Mouse (Mus musculus) limb, embryonic 12.5 days (tissue): ENCODE data around the gene Bcr. TPM values are rescaled to one million over a fixed set of nuclear protein-coding genes. Genes with fewer than 3 reads are reported as not detected.

Experiments used
- ATAC-seq: fragments of 200-750 bp; cut with Nextera tagmentation; 2 replicates; pipeline ENCODE4 v1.8.0; 2017; ENCODE audit warnings: low read depth, moderate TSS enrichment; ENCODE audit not compliant: insufficient number of reproducible peaks, insufficient read depth, low FRiP score, low TSS enrichment
- H3K27ac ChIP-seq: fragments of 300-500 bp; sonication (generic); 2 replicates; pipeline ENCODE4 v1.5.1; 2016; ENCODE audit warnings: mild to moderate bottlenecking, moderate library complexity
- H3K27me3 ChIP-seq: fragments of 300-500 bp; sonication (generic); 2 replicates; pipeline ENCODE4 v1.6.1; 2016; ENCODE audit warnings: mild to moderate bottlenecking, moderate library complexity
- H3K36me3 ChIP-seq: fragments of 300-500 bp; sonication (generic); 2 replicates; pipeline ENCODE4 v1.6.1; 2016; ENCODE audit warnings: mild to moderate bottlenecking, moderate library complexity
- H3K4me1 ChIP-seq: fragments of 300-500 bp; sonication (generic); replicated peaks from 2 replicates; pipeline ENCODE4 v1.6.1; 2016
- H3K4me2 ChIP-seq: fragments of 300-500 bp; sonication (generic); 2 replicates; pipeline ENCODE4 v1.6.1; 2016; ENCODE audit warnings: mild to moderate bottlenecking, moderate library complexity
- H3K4me3 ChIP-seq: fragments of 300-500 bp; sonication (generic); replicated peaks from 2 replicates; pipeline ENCODE4 v1.5.1; 2016; ENCODE audit warnings: mild to moderate bottlenecking
- H3K9ac ChIP-seq: fragments of 300-500 bp; sonication (generic); replicated peaks from 2 replicates; pipeline ENCODE4 v1.6.1; 2016; ENCODE audit warnings: mild to moderate bottlenecking, moderate library complexity
- H3K9me3 ChIP-seq: fragments of 300-500 bp; sonication (generic); 2 replicates; pipeline ENCODE4 v1.6.1; 2016; ENCODE audit warnings: mild to moderate bottlenecking, moderate library complexity
- WGBS: fragments of 180-500 bp; shearing (Covaris S2); methylation state at CpG from one replicate; pipeline ENCODE4 v1.1.7; 2016; 5-methylcytosine and 5-hydroxymethylcytosine counted together
- polyA plus RNA-seq: library from polyadenylated mRNA; unstranded; fragments of >200 nt; fragmentation: Nextera tagmentation; extraction: Ambion mirVana; gene quantifications from 2 replicates; pipeline ENCODE4 v1.2.1, GENCODE M21; 2016

Gene Bcr
- polyA plus RNA-seq, 1 experiment from 2014 or later = 9.9 TPM

DNA sequence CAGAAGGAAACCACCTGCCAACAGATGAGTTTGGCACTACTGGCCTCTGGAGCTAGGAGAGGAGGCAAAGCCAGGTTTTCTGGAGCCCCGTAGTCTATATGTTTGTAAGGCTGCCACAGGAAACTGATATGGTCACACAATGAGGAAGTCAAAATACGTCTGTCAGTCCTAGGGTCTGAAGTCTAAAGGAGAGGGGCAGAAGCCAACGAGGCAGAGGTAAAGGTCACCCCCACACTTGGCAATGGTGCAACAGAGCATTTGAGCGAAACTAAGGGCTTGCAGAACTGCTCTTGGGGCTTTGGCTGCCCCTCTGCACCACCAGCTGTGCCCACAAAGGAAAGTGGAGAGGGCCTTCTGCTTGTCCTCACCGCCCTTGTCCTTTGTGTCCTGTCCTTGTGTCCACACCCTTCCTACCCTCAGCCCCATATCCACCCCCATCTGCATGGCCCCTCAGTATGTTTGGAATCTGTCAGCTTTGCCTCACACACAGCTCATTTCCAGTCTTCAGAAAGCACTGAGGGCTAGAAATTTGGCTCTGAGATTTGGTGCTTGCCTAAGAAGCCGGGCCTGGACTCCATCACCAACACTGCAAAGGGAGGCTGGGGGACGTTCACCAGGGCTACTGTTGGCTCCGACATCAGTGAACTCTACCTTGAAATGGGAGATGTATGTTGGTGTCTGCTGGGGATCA is 127.1 kb downstream of the Bcr start:
- H3K4me1 ChIP-seq = no peaks in the 10 kb centered on the region
- H3K36me3 ChIP-seq = peaks cover 26% of the 10 kb centered on the region
- no peak for ATAC-seq
- H3K9me3 ChIP-seq = no peaks in the 10 kb centered on the region
- WGBS = 81% methylated on average over 8 of the region's 8 CpGs
- H3K27ac ChIP-seq = no peak overlapping the region
- H3K4me3 ChIP-seq = no peak overlapping the region
- H3K4me2 ChIP-seq = no peak overlapping the region
- no peak overlapping the region for H3K9ac ChIP-seq
- H3K27me3 ChIP-seq = no peaks in the 10 kb centered on the region

DNA sequence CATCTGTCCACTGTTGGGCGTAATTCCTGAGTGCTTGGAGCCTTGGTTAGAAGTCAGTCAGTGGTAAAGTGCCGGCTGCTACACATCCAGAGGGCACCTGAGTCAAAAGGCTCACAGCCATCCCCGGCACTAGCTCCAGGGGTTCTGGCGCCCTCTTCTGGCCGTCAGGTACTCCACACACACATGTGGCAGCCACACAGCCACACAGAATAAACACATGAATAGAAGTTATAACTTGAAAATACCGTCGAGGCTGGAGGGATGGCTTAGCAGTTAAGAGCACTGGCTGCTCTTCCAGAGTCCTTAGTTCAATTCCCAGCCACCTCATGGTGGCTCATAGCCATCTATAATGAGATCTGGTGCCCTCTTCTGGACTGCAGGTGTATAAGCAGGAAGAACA is 131.3 kb downstream of the Bcr start:
- ATAC-seq = no peak
- Histone ChIP-seq H3K4me2 (no peak overlapping the region), H3K9me3 (peaks cover 8% of the 10 kb centered on the region), H3K4me3 (no peak overlapping the region), H3K27me3 (no peaks in the 10 kb centered on the region), H3K36me3 (no peaks in the 10 kb centered on the region), H3K27ac (no peak overlapping the region), H3K4me1 (no peaks in the 10 kb centered on the region), H3K9ac (no peak overlapping the region)
- 60% methylated on average over 7 of the region's 7 CpGs for WGBS

DNA sequence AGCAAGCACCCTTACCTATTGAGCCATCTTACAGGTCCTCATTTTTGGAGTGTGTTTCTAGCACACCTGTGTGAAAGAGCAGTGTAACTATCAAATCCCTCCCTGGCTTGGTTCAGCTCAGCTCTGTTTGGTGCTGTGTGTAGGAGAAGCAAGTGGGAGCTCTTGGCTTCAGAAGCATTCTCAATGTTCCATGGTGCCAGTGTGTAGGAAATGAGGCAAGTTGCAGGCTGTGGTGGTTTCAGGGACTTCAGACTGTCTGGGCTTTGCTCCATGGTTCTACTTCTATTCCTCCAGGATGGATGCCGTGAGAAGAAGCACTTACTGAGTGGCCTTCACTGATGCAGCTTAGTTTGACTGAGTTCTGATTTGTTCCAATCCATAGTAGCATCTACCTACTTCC is 137.4 kb downstream of the Bcr start:
- Histone ChIP-seq H3K9me3 (peaks cover 6% of the 10 kb centered on the region), H3K27ac (no peak overlapping the region), H3K9ac (no peak overlapping the region), H3K27me3 (no peaks in the 10 kb centered on the region), H3K36me3 (no peaks in the 10 kb centered on the region), H3K4me1 (no peaks in the 10 kb centered on the region), H3K4me2 (no peak overlapping the region), H3K4me3 (no peak overlapping the region)
- WGBS = 85% methylated on average over 1 of the region's 1 CpGs
- ATAC-seq = no peak

DNA sequence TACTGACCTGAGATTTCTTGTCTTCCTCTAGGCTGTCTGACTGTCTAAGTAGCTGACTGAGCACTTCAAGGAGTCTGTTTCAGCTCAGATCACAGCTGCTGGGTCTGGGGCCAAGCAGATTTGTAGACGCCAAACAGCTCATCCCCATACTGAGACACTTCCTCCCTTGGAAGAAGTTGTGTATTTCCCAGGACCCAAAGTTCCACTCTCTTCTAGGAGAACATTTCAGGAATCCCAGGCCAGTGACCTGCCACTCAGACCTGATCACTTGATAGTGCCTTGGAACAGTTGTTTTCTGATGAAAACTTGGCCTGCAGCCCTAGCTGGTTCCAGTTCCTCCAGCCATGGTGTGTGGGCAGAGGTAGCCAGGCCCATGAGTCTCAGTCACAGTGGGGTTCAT is 140.3 kb downstream of the Bcr start:
- Histone ChIP-seq H3K27me3 (no peaks in the 10 kb centered on the region), H3K4me1 (no peaks in the 10 kb centered on the region), H3K4me2 (no peak overlapping the region), H3K27ac (no peak overlapping the region), H3K4me3 (no peak overlapping the region), H3K36me3 (no peaks in the 10 kb centered on the region), H3K9me3 (no peaks in the 10 kb centered on the region), H3K9ac (no peak overlapping the region)
- ATAC-seq = no peak
- 92% methylated on average over 1 of the region's 1 CpGs for WGBS

DNA sequence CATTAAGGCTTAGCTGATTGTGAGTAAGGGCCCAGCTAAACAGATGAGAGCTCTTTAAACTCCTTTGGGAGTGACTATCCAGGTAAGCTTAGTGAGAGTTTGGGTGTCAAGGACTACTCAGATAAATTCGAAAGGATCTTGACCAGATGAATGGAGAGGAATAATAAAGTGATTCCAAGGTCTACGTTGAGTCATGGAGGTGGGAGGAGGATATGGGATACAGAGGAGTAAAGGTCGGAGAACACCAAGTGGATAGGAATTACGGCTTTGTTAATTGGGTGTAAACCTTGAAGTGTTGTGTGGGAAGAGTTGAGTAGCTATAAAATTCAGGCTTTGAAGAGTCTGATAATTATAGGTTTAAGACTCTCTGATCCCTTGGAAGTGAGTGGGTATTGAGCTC is 145.8 kb downstream of the Bcr start:
- 40% methylated on average over 4 of the region's 4 CpGs for WGBS
- no peak for ATAC-seq
- no peaks in the 10 kb centered on the region for H3K36me3 ChIP-seq
- H3K27me3 ChIP-seq = no peaks in the 10 kb centered on the region
- H3K4me1 ChIP-seq = no peaks in the 10 kb centered on the region
- H3K9me3 ChIP-seq = no peaks in the 10 kb centered on the region
- no peak overlapping the region for H3K4me3 ChIP-seq
- H3K27ac ChIP-seq = no peak overlapping the region
- no peak overlapping the region for H3K4me2 ChIP-seq
- H3K9ac ChIP-seq = no peak overlapping the region

DNA sequence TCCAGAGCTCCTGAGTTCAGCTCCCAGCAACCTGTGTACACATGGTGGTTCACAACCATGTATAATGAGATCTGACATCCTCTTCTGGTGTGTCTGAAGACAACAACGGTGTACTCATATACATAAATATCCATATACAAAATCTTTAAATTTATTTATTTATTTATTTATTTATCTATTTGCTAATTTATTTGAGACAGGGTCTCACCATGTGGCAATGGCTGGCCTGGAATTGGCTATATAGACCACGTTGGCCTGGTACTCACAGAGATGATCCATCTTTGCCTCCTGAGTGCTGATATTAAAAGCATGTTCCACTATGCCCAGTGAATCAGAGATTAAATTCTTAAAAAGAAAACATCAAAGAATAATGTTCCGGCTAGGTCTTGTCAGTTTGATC is 150.4 kb downstream of the Bcr start:
- no peaks in the 10 kb centered on the region for H3K36me3 ChIP-seq

DNA sequence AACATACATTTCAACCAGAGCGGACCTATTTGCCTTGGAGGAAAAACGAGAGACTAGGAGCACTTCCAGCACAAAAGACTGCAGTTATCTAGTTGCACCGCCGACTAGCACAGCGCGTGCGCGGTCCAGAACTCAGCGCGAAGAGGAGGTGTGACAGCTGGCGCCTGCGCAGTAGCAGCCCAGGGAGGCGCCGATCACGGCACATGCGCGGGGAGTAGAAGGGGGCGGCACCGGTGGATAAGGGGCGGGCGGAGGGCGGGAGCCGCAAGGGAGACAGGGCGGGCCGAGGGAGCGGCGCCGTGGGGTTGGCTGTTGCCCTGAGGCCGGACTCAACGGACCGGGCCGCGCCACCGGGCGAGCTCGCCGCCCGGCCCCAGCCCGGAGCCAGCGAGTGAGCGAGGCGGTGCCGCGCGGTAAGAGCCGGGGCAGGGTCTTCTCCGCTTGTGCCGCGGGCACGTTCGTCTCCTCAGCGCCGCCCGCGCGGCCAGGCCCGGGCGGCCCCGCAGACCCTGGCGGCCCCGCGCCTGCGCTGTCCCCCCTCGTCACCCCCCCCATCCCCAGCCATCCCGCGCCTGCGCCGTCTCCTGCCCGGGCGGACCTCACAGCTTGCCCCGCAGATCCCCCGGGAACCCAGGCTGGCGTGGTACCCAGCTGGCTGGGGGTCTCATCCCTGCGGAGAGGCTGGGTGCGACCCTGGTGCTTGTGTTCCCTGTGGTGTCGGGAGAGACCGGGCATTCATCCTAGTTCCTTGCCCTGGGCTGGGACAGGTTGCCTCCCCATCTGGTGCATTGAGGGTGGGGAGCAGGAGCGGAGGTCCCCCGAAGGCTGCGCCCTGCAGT is 151.6 kb downstream of the Bcr start, which contains the start of gene Specc1l:
TSS of gene Specc1l (plus strand) at position 267 of the 839 bp plus-strand sequence.
- H3K36me3 ChIP-seq = no peaks in the 10 kb centered on the region
- 1% methylated on average over 69 of the region's 80 CpGs for WGBS
- ATAC-seq = peak; percentile 99
- H3K4me2 ChIP-seq = peak within 1 kb of the TSS; percentile 71
- no peaks in the 10 kb centered on the region for H3K9me3 ChIP-seq
- no peaks in the 10 kb centered on the region for H3K27me3 ChIP-seq
- peaks cover 10% of the 10 kb centered on the region for H3K4me1 ChIP-seq
- H3K27ac ChIP-seq = peak within 1 kb of the TSS; percentile 98
- H3K4me3 ChIP-seq = peak within 1 kb of the TSS; percentile 85
- H3K9ac ChIP-seq = peak within 1 kb of the TSS; percentile 85

More for the DNA sequence above, 150.4 kb downstream of the Bcr start:
- H3K27ac ChIP-seq = no peak overlapping the region
- WGBS = 90% methylated on average over 3 of the region's 3 CpGs
- no peaks in the 10 kb centered on the region for H3K27me3 ChIP-seq
- no peak overlapping the region for H3K4me2 ChIP-seq
- H3K9ac ChIP-seq = no peak overlapping the region
- H3K4me3 ChIP-seq = no peak overlapping the region
- no peaks in the 10 kb centered on the region for H3K9me3 ChIP-seq
- no peak for ATAC-seq
- H3K4me1 ChIP-seq = peaks cover 10% of the 10 kb centered on the region

DNA sequence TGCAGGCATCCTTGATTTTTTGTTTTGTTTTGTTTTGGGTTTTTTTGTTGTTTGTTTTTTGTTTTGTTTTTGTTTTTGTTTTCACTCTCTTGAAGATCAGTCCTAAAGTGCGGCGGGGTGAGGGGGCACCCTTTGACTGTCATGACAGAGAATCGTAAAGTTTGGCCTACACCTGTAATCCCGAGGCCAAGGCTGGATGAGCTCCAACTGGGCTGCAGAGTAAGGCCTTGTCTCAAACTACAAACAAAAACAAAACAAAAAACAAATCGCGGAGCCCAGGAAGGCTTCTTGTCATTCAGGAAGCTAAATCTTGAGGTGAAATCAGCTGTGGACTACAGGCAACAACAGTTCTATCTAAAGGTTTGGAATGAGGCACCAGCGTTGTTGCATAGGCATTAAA is 152.6 kb downstream of the Bcr start:
- peaks cover 10% of the 10 kb centered on the region for H3K4me1 ChIP-seq
- H3K27me3 ChIP-seq = no peaks in the 10 kb centered on the region
- H3K4me3 ChIP-seq = peak overlapping the region; percentile 85
- H3K36me3 ChIP-seq = no peaks in the 10 kb centered on the region
- no peaks in the 10 kb centered on the region for H3K9me3 ChIP-seq
- H3K27ac ChIP-seq = no peak overlapping the region
- peak overlapping the region; percentile 71 for H3K4me2 ChIP-seq
- WGBS = 45% methylated on average over 7 of the region's 7 CpGs
- peak overlapping the region; percentile 85 for H3K9ac ChIP-seq
- ATAC-seq = no peak

DNA sequence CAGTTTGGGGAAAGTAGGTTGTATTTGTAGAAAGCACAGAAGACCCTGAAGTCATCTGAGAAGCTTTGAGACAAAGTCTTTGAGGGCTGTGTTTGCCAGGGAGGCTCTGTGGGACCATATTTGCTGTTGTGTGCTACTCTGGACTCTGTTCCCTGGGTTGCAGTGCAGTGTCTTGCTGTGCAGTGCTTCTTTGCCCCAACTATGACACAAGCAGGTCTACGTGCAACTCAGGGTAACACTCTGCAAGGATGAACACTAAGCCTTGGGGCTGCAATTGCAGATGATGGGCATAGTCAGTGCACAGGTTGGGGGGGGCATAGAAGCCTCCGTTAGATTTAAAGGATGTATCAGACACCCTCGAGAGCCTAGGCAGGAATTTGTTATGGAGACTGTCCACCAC is 160.3 kb downstream of the Bcr start:
- no peaks in the 10 kb centered on the region for H3K27me3 ChIP-seq
- H3K27ac ChIP-seq = no peak overlapping the region
- H3K4me2 ChIP-seq = no peak overlapping the region
- peaks cover 8% of the 10 kb centered on the region for H3K4me1 ChIP-seq
- H3K4me3 ChIP-seq = no peak overlapping the region
- no peak overlapping the region for H3K9ac ChIP-seq
- H3K36me3 ChIP-seq = no peaks in the 10 kb centered on the region
- no peaks in the 10 kb centered on the region for H3K9me3 ChIP-seq
- WGBS = 90% methylated on average over 3 of the region's 3 CpGs
- no peak for ATAC-seq

DNA sequence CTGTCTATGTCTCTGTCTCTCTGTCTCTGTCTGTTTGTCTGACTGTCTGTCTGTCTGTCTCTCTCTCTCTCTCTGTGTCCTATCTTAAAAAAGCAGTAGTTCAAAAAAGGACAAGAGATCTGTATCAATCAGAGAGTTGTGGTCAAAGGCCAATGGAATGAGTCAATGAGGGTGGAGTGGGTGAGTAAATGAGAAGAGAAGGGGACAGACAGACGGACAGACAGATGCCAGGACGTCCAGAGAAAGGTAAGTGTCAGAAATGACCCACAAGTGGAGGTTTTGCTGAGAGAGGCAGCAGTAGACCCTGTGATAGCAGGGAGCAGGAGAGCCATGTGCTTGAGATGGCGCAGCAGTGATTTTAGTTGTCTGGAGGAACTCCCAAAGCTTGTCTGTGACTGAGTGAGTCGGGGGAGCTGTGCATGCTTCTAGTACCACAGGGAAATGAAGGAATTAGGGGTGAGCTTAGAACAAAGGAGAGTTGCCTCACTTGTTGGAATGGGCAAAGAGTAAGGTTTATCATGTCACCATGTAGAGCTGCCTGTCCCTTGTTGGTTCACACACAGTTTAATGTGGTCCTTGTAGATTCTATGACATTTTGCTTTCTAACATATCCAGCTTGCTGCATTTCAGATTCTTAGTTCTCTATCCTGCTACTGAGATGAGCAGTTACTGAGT is 161.7 kb downstream of the Bcr start:
- Histone ChIP-seq H3K27ac (no peak overlapping the region), H3K9me3 (no peaks in the 10 kb centered on the region), H3K4me3 (no peak overlapping the region), H3K36me3 (no peaks in the 10 kb centered on the region), H3K27me3 (no peaks in the 10 kb centered on the region), H3K4me1 (peaks cover 8% of the 10 kb centered on the region), H3K9ac (no peak overlapping the region), H3K4me2 (no peak overlapping the region)
- ATAC-seq = no peak
- WGBS = 75% methylated on average over 4 of the region's 4 CpGs

DNA sequence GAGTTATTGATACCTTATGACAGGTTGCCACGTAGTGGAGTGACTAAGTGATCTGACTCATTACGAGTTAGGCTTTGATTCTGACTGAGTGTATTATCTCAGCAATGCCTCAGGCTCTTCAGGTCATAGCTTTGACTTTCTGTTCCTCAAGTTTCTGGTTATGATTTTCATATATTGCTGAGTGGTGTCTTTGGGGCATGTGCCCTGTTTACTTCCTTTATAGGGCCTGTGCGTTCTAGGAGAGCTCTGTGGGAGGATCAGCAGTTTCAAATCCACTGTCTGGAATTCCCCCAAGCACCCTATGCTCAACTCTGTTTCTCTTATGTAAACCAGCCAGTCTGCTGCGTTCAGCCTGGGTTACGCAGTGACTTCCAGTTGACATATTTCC is 162.2 kb downstream of the Bcr start:
- no peak overlapping the region for H3K4me2 ChIP-seq
- H3K4me3 ChIP-seq = no peak overlapping the region
- 70% methylated on average over 5 of the region's 5 CpGs for WGBS
- H3K27me3 ChIP-seq = no peaks in the 10 kb centered on the region
- no peaks in the 10 kb centered on the region for H3K9me3 ChIP-seq
- H3K9ac ChIP-seq = no peak overlapping the region
- H3K27ac ChIP-seq = 0 out of 2 replicates have a peak overlapping the region, but pooled peaks have one; percentile 8
- H3K36me3 ChIP-seq = no peaks in the 10 kb centered on the region
- ATAC-seq = no peak
- H3K4me1 ChIP-seq = peaks cover 8% of the 10 kb centered on the region
